Mouse (Mus musculus): ENCODE results near the gene C1d.

- TF ChIP-seq CTCF (IDR thresholded peaks at IDR 0.05; ENCODE audit: borderline replicate concordance, extremely low read depth, insufficient read depth, insufficient read length), result no peak
- TF ChIP-seq POLR2A (IDR thresholded peaks at IDR 0.05; ENCODE audit: borderline replicate concordance, extremely low read depth, insufficient read depth, insufficient read length, poor library complexity, severe bottlenecking), result 0 out of 2 replicates have a peak, but pooled peaks have one; percentile 27
Observed at GRCm38 (mm10) chr11:17211258-17212140, 45.9 kb upstream of the C1d start, which contains the start of gene Pno1.
